Mouse (Mus musculus) stomach, embryonic 14.5 days (tissue): ENCODE data around the gene Amn1. TPM values are rescaled to one million over a fixed set of nuclear protein-coding genes. Genes with fewer than 3 reads are reported as not detected.

Experiments
- ATAC-seq: fragments of 200-750 bp; cut with Nextera tagmentation; 2 replicates; pipeline ENCODE4 v1.8.0; 2017; ENCODE audit warnings: low read depth, moderate TSS enrichment; ENCODE audit not compliant: insufficient number of reproducible peaks, insufficient read depth, low FRiP score
- H3K27ac ChIP-seq: fragments of 300-500 bp; sonication (generic); 2 replicates; pipeline ENCODE4 v1.5.1; 2014; ENCODE audit warnings: mild to moderate bottlenecking, low read length, moderate library complexity, mixed read lengths
- H3K27me3 ChIP-seq: fragments of 300-500 bp; sonication (generic); 2 replicates; pipeline ENCODE4 v1.6.1; 2014; ENCODE audit warnings: low read length, control low read depth, mixed read lengths; ENCODE audit not compliant: control insufficient read depth, insufficient read depth
- H3K36me3 ChIP-seq: fragments of 300-500 bp; sonication (generic); 2 replicates; pipeline ENCODE4 v1.6.1; 2014; ENCODE audit warnings: mild to moderate bottlenecking, control low read depth, low read length, moderate library complexity, mixed read lengths; ENCODE audit not compliant: control insufficient read depth, insufficient read depth
- H3K4me1 ChIP-seq: fragments of 300-500 bp; sonication (generic); 2 replicates; pipeline ENCODE4 v1.6.1; 2014; ENCODE audit warnings: low read length, control low read depth, mixed read lengths; ENCODE audit not compliant: control insufficient read depth, insufficient read depth
- H3K4me2 ChIP-seq: fragments of 300-500 bp; sonication (generic); replicated peaks from 2 replicates; pipeline ENCODE4 v1.6.1; 2014; ENCODE audit warnings: low read depth, low read length, control low read depth
- H3K4me3 ChIP-seq: fragments of 300-500 bp; sonication (generic); 2 replicates; pipeline ENCODE4 v1.5.1; 2014; ENCODE audit warnings: low read depth, low read length, control low read depth
- H3K9ac ChIP-seq: fragments of 300-500 bp; sonication (generic); replicated peaks from 2 replicates; pipeline ENCODE4 v1.6.1; 2014; ENCODE audit warnings: low read depth, mild to moderate bottlenecking, control low read depth, low read length, moderate library complexity, mixed read lengths
- H3K9me3 ChIP-seq: fragments of 300-500 bp; sonication (generic); 2 replicates; pipeline ENCODE4 v1.6.1; 2016; ENCODE audit warnings: low read depth, low read length, control low read depth; ENCODE audit not compliant: control insufficient read depth
- WGBS: fragments of 180-500 bp; shearing (Covaris S2); extraction: QIAGEN DNeasy Blood & Tissue Kit; methylation state at CpG from one replicate; pipeline ENCODE4 v1.1.7; 2014; 5-methylcytosine and 5-hydroxymethylcytosine counted together
- polyA plus RNA-seq: library from polyadenylated mRNA; unstranded; fragments of >200 nt; fragmentation: Nextera tagmentation; extraction: Ambion mirVana; gene quantifications from 2 replicates; pipeline ENCODE4 v1.2.1, GENCODE M21; 2014

Gene Amn1
- polyA plus RNA-seq: 31.7 and 37.0 TPM in 2 replicates

- Histone ChIP-seq H3K9ac (peak within 1 kb of the TSS; percentile 77), H3K4me1 (peaks cover 5% of the 10 kb centered on the region; the same call in 1 of the 2 replicates), H3K9me3 (no peaks in the 10 kb centered on the region), H3K4me3 (peak within 1 kb of the TSS; percentile 56), H3K27ac (peak within 1 kb of the TSS; percentile 79), H3K36me3 (peaks cover under 1% of the 10 kb centered on the region), H3K4me2 (peak within 1 kb of the TSS; percentile 58), H3K27me3 (no peaks in the 10 kb centered on the region)
- peak; percentile 99 for ATAC-seq
- WGBS: under 1% methylated on average over 34 of the region's 34 CpGs
These were observed at the start of gene Amn1 for GRCm38 (mm10) chr6:149188041-149188924. Amn1 (minus strand) TSS chr6:149188712.

- Histone ChIP-seq H3K36me3 (no peaks in the 10 kb centered on the region), H3K4me2 (no peak overlapping the region), H3K9me3 (no peaks in the 10 kb centered on the region), H3K4me3 (no peak overlapping the region), H3K27me3 (no peaks in the 10 kb centered on the region), H3K27ac (no peak overlapping the region), H3K4me1 (no peaks in the 10 kb centered on the region), H3K9ac (no peak overlapping the region)
- ATAC-seq: no peak
- 77% methylated on average over 2 of the region's 2 CpGs for WGBS
These were observed 48.3 kb upstream of the Amn1 start for GRCm38 (mm10) chr6:149236807-149237206.

GRCm38 (mm10) chr6:149233918-149234317 lies 45.4 kb upstream of the Amn1 start:
- WGBS: 82% methylated on average over 3 of the region's 3 CpGs
- no peak overlapping the region for H3K27ac ChIP-seq
- no peak overlapping the region for H3K4me2 ChIP-seq
- H3K36me3 ChIP-seq: no peaks in the 10 kb centered on the region
- H3K27me3 ChIP-seq: no peaks in the 10 kb centered on the region
- no peaks in the 10 kb centered on the region for H3K4me1 ChIP-seq
- no peak for ATAC-seq
- H3K4me3 ChIP-seq: no peak overlapping the region
- H3K9me3 ChIP-seq: no peaks in the 10 kb centered on the region
- H3K9ac ChIP-seq: no peak overlapping the region

- WGBS: 95% methylated on average over 4 of the region's 4 CpGs
- no peak overlapping the region for H3K9ac ChIP-seq
These were observed 36.2 kb upstream of the Amn1 start for GRCm38 (mm10) chr6:149224751-149225150.

GRCm38 (mm10) chr6:149221296-149221695 lies 32.8 kb upstream of the Amn1 start:
- Histone ChIP-seq H3K27ac (no peak overlapping the region), H3K4me1 (no peaks in the 10 kb centered on the region), H3K27me3 (no peaks in the 10 kb centered on the region), H3K4me3 (no peak overlapping the region), H3K4me2 (no peak overlapping the region), H3K9ac (no peak overlapping the region), H3K36me3 (no peaks in the 10 kb centered on the region), H3K9me3 (no peaks in the 10 kb centered on the region)
- no peak for ATAC-seq

More at GRCm38 (mm10) chr6:149224751-149225150, 36.2 kb upstream of the Amn1 start:
- Histone ChIP-seq H3K4me3 (no peak overlapping the region), H3K9me3 (no peaks in the 10 kb centered on the region), H3K4me1 (no peaks in the 10 kb centered on the region), H3K4me2 (no peak overlapping the region), H3K36me3 (no peaks in the 10 kb centered on the region), H3K27ac (no peak overlapping the region), H3K27me3 (no peaks in the 10 kb centered on the region)
- no peak for ATAC-seq

- Histone ChIP-seq H3K9ac (no peak overlapping the region), H3K4me3 (no peak overlapping the region), H3K27me3 (no peaks in the 10 kb centered on the region), H3K4me1 (peaks cover 8% of the 10 kb centered on the region), H3K9me3 (no peaks in the 10 kb centered on the region), H3K27ac (no peak overlapping the region), H3K36me3 (no peaks in the 10 kb centered on the region), H3K4me2 (no peak overlapping the region)
- no peak for ATAC-seq
These were observed 10.1 kb upstream of the Amn1 start for GRCm38 (mm10) chr6:149198572-149198971.

GRCm38 (mm10) chr6:149197116-149197515 lies 8.6 kb upstream of the Amn1 start:
- H3K4me1 ChIP-seq: peaks cover 8% of the 10 kb centered on the region
- no peak overlapping the region for H3K9ac ChIP-seq
- ATAC-seq: no peak; the same call in 1 of the 2 replicates
- no peaks in the 10 kb centered on the region for H3K9me3 ChIP-seq
- H3K4me3 ChIP-seq: no peak overlapping the region
- H3K27ac ChIP-seq: no peak overlapping the region
- no peak overlapping the region for H3K4me2 ChIP-seq
- no peaks in the 10 kb centered on the region for H3K27me3 ChIP-seq
- H3K36me3 ChIP-seq: no peaks in the 10 kb centered on the region
- WGBS: 44% methylated on average over 3 of the region's 3 CpGs

GRCm38 (mm10) chr6:149193276-149193905 lies 4.9 kb upstream of the Amn1 start:
- 76% methylated on average over 5 of the region's 5 CpGs for WGBS
- H3K36me3 ChIP-seq: no peaks in the 10 kb centered on the region
- no peaks in the 10 kb centered on the region for H3K9me3 ChIP-seq
- no peak overlapping the region for H3K9ac ChIP-seq
- no peak overlapping the region for H3K27ac ChIP-seq
- no peak overlapping the region for H3K4me3 ChIP-seq
- peak; percentile 28; the same call in 1 of the 2 replicates for ATAC-seq
- H3K4me1 ChIP-seq: peaks cover 8% of the 10 kb centered on the region
- H3K27me3 ChIP-seq: no peaks in the 10 kb centered on the region
- H3K4me2 ChIP-seq: no peak overlapping the region
